Mouse (Mus musculus): Measurements from ENCODE around the gene Uqcc1.
"Not testable (repeated sequence)": the region's sequence is repeated elsewhere in the genome, so short reads cannot be mapped to it uniquely, and the experiment has no call there.

The Uqcc1 gene

GRCm38 (mm10) chr2:155852536-155852935 lies 77.6 kb downstream of the Uqcc1 start:
- no peak for DNase-seq (ENCODE audit: low spot score)

GRCm38 (mm10) chr2:155850120-155850519 lies 80.0 kb downstream of the Uqcc1 start:
- DNase-seq (ENCODE audit: low spot score) = no peak

- no peak for DNase-seq (ENCODE audit: low spot score)
Measured at GRCm38 (mm10) chr2:155849464-155849863, 80.6 kb downstream of the Uqcc1 start.

GRCm38 (mm10) chr2:155848291-155848690 lies 81.8 kb downstream of the Uqcc1 start:
- DNase-seq (ENCODE audit: low spot score) = peak; percentile 66

GRCm38 (mm10) chr2:155846930-155847329 lies 83.2 kb downstream of the Uqcc1 start:
- DNase-seq (ENCODE audit: low spot score) = no peak

- DNase-seq (ENCODE audit: low spot score) = no peak
Measured at GRCm38 (mm10) chr2:155838961-155839360, 91.1 kb downstream of the Uqcc1 start.

- DNase-seq (ENCODE audit: low spot score) = no peak
Measured at GRCm38 (mm10) chr2:155837961-155838360, 92.1 kb downstream of the Uqcc1 start.

GRCm38 (mm10) chr2:155834732-155835131 lies 95.4 kb downstream of the Uqcc1 start, which contains the start of gene Fam83c:
Fam83c (minus strand) TSS chr2:155834854.
- DNase-seq (ENCODE audit: low spot score) = no peak

- DNase-seq (ENCODE audit: low spot score) = not testable (repeated sequence)
Measured at GRCm38 (mm10) chr2:155832087-155832486, 98.0 kb downstream of the Uqcc1 start.

- no peak for DNase-seq (ENCODE audit: low spot score)
Measured at GRCm38 (mm10) chr2:155831302-155831701, 98.8 kb downstream of the Uqcc1 start.

GRCm38 (mm10) chr2:155830841-155831240 lies 99.3 kb downstream of the Uqcc1 start:
- no peak for DNase-seq (ENCODE audit: low spot score)

- peak; percentile 85 for DNase-seq (ENCODE audit: low spot score)
Measured at GRCm38 (mm10) chr2:155826630-155827424, 103.3 kb downstream of the Uqcc1 start, which contains the start of gene Eif6. Eif6 (minus strand) TSS chr2:155826925.

GRCm38 (mm10) chr2:155825904-155826629 lies 104.0 kb downstream of the Uqcc1 start:
- peak; percentile 40 for DNase-seq (ENCODE audit: low spot score)

- DNase-seq (ENCODE audit: low spot score) = no peak
Measured at GRCm38 (mm10) chr2:155823722-155824121, 106.4 kb downstream of the Uqcc1 start.

GRCm38 (mm10) chr2:155820779-155821178 lies 109.3 kb downstream of the Uqcc1 start:
- DNase-seq (ENCODE audit: low spot score) = no peak

- DNase-seq (ENCODE audit: low spot score) = no peak
Measured at GRCm38 (mm10) chr2:155819449-155820251, 110.5 kb downstream of the Uqcc1 start.

- DNase-seq (ENCODE audit: low spot score) = no peak
Measured at GRCm38 (mm10) chr2:155819392-155819448, 110.9 kb downstream of the Uqcc1 start, which contains the start of gene BC029722. BC029722 (minus strand) TSS chr2:155819426.

- DNase-seq (ENCODE audit: low spot score) = peak; percentile 96
Measured at GRCm38 (mm10) chr2:155818596-155819391, 111.3 kb downstream of the Uqcc1 start.

- no peak for DNase-seq (ENCODE audit: low spot score)
Measured at GRCm38 (mm10) chr2:155817301-155818245, 112.5 kb downstream of the Uqcc1 start.

- no peak for DNase-seq (ENCODE audit: low spot score)
Measured at GRCm38 (mm10) chr2:155816179-155816578, 113.9 kb downstream of the Uqcc1 start.

- no peak for DNase-seq (ENCODE audit: low spot score)
Measured at GRCm38 (mm10) chr2:155814829-155815228, 115.3 kb downstream of the Uqcc1 start.
